Mouse (Mus musculus): ENCODE results near the gene Ajuba.

DNA sequence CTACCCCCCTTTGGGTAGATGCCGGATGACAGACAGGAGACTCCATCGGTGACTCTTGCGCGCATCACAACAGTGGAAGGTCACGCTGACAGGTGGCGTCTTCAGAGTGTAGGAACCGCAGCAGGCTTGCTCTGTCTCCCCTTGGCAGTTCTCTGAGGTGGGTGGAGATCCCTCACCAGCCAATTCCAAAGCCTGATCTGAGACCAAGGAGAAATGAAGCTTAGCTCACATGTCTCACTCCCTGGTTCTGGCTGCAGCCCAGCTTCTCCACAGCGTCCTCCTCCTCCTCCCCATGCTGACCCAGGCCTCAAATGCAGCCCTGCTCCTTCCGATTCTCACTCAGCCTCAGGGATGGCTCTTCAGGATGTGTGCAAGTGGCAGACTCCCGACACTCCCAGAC lies 47.6 kb upstream of the Ajuba start:
- TF ChIP-seq CTCF (IDR thresholded peaks at IDR 0.05; ENCODE audit: low read depth) (no peak), EP300 (optimal IDR thresholded peaks at IDR 0.05) (no peak)

Data from stomach, postnatal 0 days (tissue).